Mouse (Mus musculus): ENCODE data around the gene Tmem43.

DNA sequence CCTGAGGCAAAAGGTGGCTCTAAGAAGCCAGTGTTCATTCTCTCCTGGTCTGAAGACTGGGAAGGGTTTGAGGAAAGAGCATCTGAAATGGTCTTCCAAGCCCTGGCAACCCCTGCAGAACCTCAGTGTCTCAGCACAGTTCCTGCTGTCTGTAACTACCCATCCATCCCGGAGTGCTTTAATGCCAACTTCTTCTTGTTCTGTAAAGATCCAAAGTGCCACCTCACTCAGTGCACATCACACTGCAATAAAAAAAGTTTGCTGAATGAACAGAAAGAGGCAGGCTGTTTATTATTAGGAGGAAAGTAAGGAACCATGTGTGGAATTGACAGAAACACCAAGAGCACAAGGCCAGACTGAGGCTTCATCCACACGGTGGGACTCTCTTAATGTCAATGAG, 2.8 kb upstream of the Tmem43 start:
- TF ChIP-seq EP300 (IDR thresholded peaks at IDR 0.05; ENCODE audit: low read depth) (no peak), CTCF (IDR thresholded peaks at IDR 0.05; ENCODE audit: low read depth) (no peak)
